In the genomic region with DNA sequence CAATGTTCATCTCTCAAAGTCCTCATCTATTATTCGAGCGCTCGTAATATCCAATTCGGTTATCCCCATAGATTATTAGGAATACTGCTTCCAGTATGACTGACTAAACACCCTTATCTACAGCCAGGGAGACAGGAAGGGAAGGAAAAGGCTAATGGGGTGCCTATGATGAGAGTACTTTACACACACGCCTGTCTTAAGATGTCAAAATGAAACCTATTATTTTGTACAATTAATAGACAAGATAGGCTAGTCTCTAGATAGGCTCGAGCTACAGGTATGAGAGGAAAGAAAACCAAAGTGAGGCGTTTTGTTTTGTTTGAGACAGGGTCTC, we compare ENCODE assay signal across 8 mouse cellular contexts. TPM values are rescaled to one million over a fixed set of nuclear protein-coding genes. Genes with fewer than 3 reads are reported as not detected.
DNase-seq lines count a peak whose midpoint lies in the region; ATAC-seq and TF ChIP-seq lines count a peak whose summit lies in the region.

No protein-coding gene starts in this region.

- TF ChIP-seq CTCF in cortical plate, adult 2 months (IDR thresholded peaks at IDR 0.05; ENCODE audit: extremely low read depth, insufficient read depth, low read length): no peak
- TF ChIP-seq CTCF in midbrain, postnatal 0 days (IDR thresholded peaks at IDR 0.05): no peak

- no peak for TF ChIP-seq POLR2A in cortical plate, adult 2 months (IDR thresholded peaks at IDR 0.05; ENCODE audit: extremely low read depth, insufficient read depth, low read length)

- WGBS in kidney, embryonic 14.5 days: 57% methylated on average over 7 of the region's 7 CpGs
- 48% methylated on average over 7 of the region's 7 CpGs for WGBS in midbrain, postnatal 0 days

- peak overlapping the region; percentile 85 for H3K27ac ChIP-seq in kidney, embryonic 14.5 days (ENCODE audit: low read depth, low read length)
- peak overlapping the region; percentile 94; the same call in 1 of the 2 replicates for H3K27ac ChIP-seq in cortical plate, adult 2 months (ENCODE audit: insufficient read depth, low read length)
- H3K27ac ChIP-seq in midbrain, postnatal 0 days (ENCODE audit: low read depth, low read length): peak overlapping the region; percentile 91

- no peak for ATAC-seq in kidney, embryonic 14.5 days (ENCODE audit: low FRiP score, low TSS enrichment)
- ATAC-seq in inflammation-experienced regulatory T-cells, adult 6 months: peak; percentile 25
- no peak for ATAC-seq in midbrain, postnatal 0 days (ENCODE audit: low FRiP score)

- peak overlapping the region; percentile 92 for H3K4me2 ChIP-seq in kidney, embryonic 14.5 days (replicated peaks; ENCODE audit: low read depth, low read length)
- peak overlapping the region; percentile 69 for H3K4me2 ChIP-seq in midbrain, postnatal 0 days (ENCODE audit: low read depth, low read length, poor library complexity, severe bottlenecking)

- DNase-seq in kidney, postnatal 25 days: no peak
- DNase-seq in midbrain, postnatal 0 days (ENCODE audit: low spot score): no peak
- no peak for DNase-seq in cerebellum, postnatal 25 days
- no peak for DNase-seq in urinary bladder, postnatal 36 days (ENCODE audit: low spot score in 2 of 2)
- DNase-seq in urinary bladder, postnatal 10 days (ENCODE audit: low spot score): no peak

- H3K36me3 ChIP-seq in kidney, embryonic 14.5 days (ENCODE audit: control insufficient read depth, insufficient read depth, low read length): peaks cover 35% of the 10 kb centered on the region
- peaks cover 20% of the 10 kb centered on the region for H3K36me3 ChIP-seq in midbrain, postnatal 0 days (ENCODE audit: insufficient read depth, low read length)

- H3K4me1 ChIP-seq in kidney, embryonic 14.5 days (ENCODE audit: control insufficient read depth, insufficient read depth, low read length): peaks cover 13% of the 10 kb centered on the region
- H3K4me1 ChIP-seq in cortical plate, adult 2 months (ENCODE audit: control insufficient read depth, insufficient read depth, low read length): no peaks in the 10 kb centered on the region
- peaks cover 5% of the 10 kb centered on the region; the same call in 1 of the 2 replicates for H3K4me1 ChIP-seq in midbrain, postnatal 0 days (ENCODE audit: insufficient read depth, low read length)

- H3K27me3 ChIP-seq in kidney, embryonic 14.5 days (ENCODE audit: control insufficient read depth, insufficient read depth, low read length): no peaks in the 10 kb centered on the region
- H3K27me3 ChIP-seq in midbrain, postnatal 0 days (ENCODE audit: insufficient read depth, low read length): no peaks in the 10 kb centered on the region

- peak overlapping the region; percentile 98 for H3K9ac ChIP-seq in kidney, embryonic 14.5 days (ENCODE audit: low read depth, low read length)
- peak overlapping the region; percentile 91 for H3K9ac ChIP-seq in midbrain, postnatal 0 days (replicated peaks; ENCODE audit: low read length, poor library complexity, severe bottlenecking)

- peak overlapping the region; percentile 90 for H3K4me3 ChIP-seq in kidney, embryonic 14.5 days (ENCODE audit: low read length)
- H3K4me3 ChIP-seq in cortical plate, adult 2 months (ENCODE audit: insufficient read depth, low read length): peak overlapping the region; percentile 70
- H3K4me3 ChIP-seq in midbrain, postnatal 0 days (ENCODE audit: low read depth, low read length): peak overlapping the region; percentile 90

- no peaks in the 10 kb centered on the region for H3K9me3 ChIP-seq in kidney, embryonic 14.5 days (ENCODE audit: control insufficient read depth, low read length)
- no peaks in the 10 kb centered on the region for H3K9me3 ChIP-seq in midbrain, postnatal 0 days (ENCODE audit: low read length)

RNA-seq across cellular contexts. Expression of a gene that starts 0.3 kb away (rescaled TPM):
- 689 and 848 TPM in 2 replicates for polyA plus RNA-seq in kidney, embryonic 14.5 days (2014; fragmentation: Nextera tagmentation; extraction: Ambion mirVana)
- polyA plus RNA-seq in cortical plate, adult 2 months (2012; rRNA removed): 381 and 420 TPM in 2 replicates
- 1,000 to 10,000 TPM in 1 of 3 experiments, 100 to 1,000 TPM in 2; 475 to 1,461 (median 755) TPM for polyA plus RNA-seq in inflammation-experienced regulatory T-cells, adult 6 months (2017; shearing (Covaris generic))
- total RNA-seq in midbrain, postnatal 0 days (2014; rRNA removed): 217 and 224 TPM in 2 replicates
- polyA plus RNA-seq in midbrain, postnatal 0 days (2015; fragmentation: Nextera tagmentation; extraction: Ambion mirVana): 328 and 334 TPM in 2 replicates

RNA-seq across cellular contexts. Expression of a gene that starts 12.5 kb away (rescaled TPM):
- 53.0 and 58.0 TPM in 2 replicates for polyA plus RNA-seq in kidney, embryonic 14.5 days (2014; fragmentation: Nextera tagmentation; extraction: Ambion mirVana)
- 3.8 and 5.4 TPM in 2 replicates for polyA plus RNA-seq in cortical plate, adult 2 months (2012; rRNA removed)
- 10 to 100 TPM in 1 of 3 experiments, 1 to 10 TPM in 2; 6.9 to 10.7 (median 8.0) TPM for polyA plus RNA-seq in inflammation-experienced regulatory T-cells, adult 6 months (2017; shearing (Covaris generic))
- total RNA-seq in midbrain, postnatal 0 days (2014; rRNA removed): 14.6 and 18.3 TPM in 2 replicates
- polyA plus RNA-seq in midbrain, postnatal 0 days (2015; fragmentation: Nextera tagmentation; extraction: Ambion mirVana): 17.8 and 18.8 TPM in 2 replicates

RNA-seq across cellular contexts. Expression of a gene that starts 37.6 kb away (rescaled TPM):
- 11.0 and 14.4 TPM in 2 replicates for polyA plus RNA-seq in kidney, embryonic 14.5 days (2014; fragmentation: Nextera tagmentation; extraction: Ambion mirVana)
- 31.0 and 32.7 TPM in 2 replicates for polyA plus RNA-seq in cortical plate, adult 2 months (2012; rRNA removed)
- polyA plus RNA-seq in inflammation-experienced regulatory T-cells, adult 6 months (2017; shearing (Covaris generic)): 1 to 10 TPM; 4.5 to 6.7 (median 5.8) TPM
- 24.1 and 26.7 TPM in 2 replicates for total RNA-seq in midbrain, postnatal 0 days (2014; rRNA removed)
- polyA plus RNA-seq in midbrain, postnatal 0 days (2015; fragmentation: Nextera tagmentation; extraction: Ambion mirVana): 13.7 and 14.1 TPM in 2 replicates
